Mouse (Mus musculus) testis, postnatal 14 days (tissue): ENCODE results near the gene Cfc1.
"Not testable (repeated sequence)": the region's sequence is repeated elsewhere in the genome, so short reads cannot be mapped to it uniquely, and the experiment has no call there.

ENCODE experiments used
- DNase-seq: peaks from one replicate; pipeline ENCODE4 v3.0.0; 2021; ENCODE audit warnings: low spot score

Gene Cfc1

DNA sequence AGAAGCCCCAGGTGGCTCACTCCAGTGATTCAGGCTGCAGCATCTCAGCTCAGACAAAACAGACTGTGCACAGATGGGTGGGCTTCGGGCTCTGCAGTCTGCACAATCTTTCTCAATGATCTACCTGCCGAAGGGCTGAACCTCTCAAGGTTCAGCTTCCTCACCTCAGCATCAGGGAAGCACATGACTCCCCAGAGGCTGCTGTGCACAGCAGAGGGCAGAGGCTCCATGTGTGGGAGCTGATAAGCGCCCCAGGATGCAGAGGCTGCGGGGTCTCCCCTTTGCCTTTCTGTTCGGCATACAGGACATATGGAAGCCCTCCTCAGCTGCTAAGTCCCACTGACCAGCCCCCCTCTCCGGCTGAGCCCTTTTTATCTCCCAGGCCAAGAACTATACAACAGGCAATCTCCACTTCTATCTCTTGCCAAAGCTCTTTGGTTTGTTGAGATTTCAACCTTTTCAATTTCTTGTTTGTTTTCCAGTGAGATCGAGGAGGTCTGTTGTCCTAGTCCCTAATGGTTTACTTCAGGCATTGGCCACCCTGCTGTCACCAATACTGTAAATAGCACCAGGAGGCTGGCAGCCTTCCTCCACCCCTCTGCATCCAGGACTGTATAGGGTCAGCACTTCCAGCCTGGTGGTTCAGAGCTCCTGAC lies at the start of gene Cfc1:
Gene Cfc1 (plus strand): TSS at position 606 of the 656 bp plus-strand sequence.
- not testable (repeated sequence) for DNase-seq

DNA sequence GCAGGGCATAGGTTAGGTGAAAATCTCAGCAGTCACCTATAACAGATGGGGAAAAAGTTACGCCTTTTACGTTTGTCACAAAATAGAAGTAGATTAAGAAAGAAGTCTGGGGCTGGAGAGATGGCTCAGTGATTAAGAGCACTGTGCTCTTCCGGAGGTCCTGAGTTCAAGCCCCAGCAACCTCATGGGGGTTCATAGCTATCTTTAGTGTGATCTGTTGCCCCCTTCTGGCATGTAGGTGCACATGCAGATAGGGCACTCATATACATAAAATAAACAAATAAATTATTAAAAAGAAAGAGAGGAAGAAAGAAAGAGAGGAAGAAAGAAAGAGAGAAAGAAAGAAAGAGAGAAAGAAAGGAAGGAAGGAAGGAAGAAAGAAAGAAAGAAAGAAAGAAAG lies 48.1 kb upstream of the Cfc1 start:
- DNase-seq, result no peak

DNA sequence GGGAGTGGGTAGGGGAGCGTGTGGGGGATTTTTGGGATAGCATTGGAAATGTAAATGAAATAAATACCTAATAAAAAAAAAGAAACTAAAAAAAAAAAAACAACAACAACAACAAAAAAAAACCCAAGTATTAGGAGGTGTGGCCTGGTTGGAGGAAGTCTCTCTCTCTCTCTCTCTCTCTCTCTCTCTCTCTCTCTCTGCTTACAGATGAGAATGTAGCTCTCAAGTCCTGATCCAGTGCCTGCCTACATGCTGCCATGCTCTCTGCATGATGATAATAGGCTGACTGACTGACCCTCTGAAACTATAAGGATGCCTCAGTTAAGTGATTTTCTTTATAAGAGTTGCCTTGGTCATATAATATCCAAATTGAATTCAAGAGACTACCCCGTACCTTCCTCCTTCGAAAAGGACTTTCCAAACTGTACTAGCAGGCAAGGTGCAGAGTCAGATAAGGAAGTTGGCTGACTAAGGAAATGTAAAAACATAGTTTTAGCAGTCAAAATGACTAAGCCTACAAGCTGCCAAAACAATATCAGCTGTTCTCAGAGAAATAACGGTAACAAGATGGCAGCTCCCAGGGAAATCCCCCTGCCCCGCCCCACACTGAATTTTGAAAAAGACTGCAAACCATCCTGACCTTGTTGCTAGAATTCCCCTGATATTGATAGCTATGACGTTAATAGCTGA lies 45.5 kb upstream of the Cfc1 start:
- DNase-seq, result no peak

DNA sequence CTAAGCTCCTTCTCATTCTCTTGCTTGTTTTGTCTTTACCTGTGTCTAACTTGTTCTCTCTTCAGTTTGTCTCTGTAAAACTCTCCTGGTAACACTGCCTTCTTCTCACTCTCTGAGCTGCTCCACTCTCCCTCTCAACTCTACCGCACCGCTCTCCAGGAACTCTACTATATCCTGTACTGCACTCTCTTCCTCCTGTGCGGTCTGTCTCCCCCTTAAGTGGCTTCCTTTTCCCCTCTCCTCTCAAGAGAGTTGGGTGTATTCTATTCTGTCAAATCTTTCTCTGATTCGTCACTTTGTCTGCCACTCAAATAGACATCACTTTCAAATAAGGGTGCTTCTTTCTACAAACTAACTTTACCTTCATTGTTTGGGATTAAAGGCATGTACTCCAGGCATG lies 44.0 kb upstream of the Cfc1 start:
- DNase-seq, result no peak

DNA sequence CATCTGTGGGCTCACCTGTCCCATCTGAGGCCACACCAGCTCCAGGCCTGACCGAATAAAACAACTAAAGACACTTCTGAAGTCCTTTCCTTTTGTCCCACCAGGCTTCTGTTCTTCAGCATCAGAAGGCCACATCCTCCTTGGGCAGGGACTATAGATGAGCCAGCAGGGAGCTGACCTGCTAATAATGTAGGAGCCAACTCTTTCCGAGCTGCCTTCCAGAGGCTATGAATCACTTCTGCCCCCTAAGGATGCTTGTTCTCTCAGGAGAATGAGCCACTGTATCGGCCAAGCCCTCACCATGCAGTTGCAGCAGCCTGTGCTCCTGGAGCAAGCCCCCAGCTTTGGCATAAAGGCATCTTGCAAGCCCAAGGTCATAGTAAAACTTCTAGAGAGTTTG lies 32.5 kb upstream of the Cfc1 start:
- DNase-seq, result no peak

DNA sequence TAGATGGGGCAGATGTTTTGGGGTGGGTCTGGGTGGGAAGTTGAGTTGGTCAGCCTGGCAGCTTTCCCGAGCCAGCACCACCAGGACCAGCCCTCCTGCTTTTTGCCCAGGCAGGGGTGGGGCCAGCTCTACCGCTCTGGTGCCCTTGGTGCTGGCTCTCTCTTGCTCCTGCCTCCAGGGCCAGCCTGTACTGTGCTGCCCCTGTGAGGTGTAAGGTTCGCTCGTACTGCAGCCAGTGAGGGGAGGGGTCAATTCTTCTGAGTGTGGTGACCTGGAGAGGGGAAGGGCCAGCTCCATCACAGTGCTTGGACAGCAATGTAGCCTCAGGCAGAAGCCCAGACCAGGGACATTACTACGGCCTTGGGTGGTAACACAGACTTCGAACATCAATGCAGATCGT lies 30.1 kb upstream of the Cfc1 start:
- no peak for DNase-seq

DNA sequence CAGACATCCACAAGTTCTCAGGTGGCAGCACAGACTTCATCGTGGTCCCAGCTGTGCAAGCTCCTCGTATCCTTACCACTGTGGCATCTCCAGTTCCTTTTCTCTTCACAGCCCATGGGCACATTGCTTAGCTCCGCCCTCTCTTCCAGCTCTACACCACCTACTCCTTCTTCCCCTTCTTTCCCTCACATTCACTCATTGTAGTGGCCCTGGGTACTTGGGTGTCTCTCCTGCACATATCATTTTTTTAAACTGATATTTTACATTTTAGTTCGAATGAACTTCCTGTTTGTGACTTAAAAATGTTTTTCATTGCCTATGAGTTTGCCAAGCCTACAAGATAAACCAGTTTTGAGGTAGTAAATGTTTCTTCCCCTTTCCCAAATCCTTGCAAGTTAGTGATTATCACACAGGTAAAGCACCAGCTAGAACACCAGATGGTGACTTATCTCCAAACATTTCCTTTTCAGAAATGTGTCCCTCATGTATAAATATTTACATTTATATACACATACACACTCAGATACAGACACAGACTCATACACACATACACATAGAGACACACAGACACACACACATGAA lies 29.4 kb upstream of the Cfc1 start:
- DNase-seq, result no peak

DNA sequence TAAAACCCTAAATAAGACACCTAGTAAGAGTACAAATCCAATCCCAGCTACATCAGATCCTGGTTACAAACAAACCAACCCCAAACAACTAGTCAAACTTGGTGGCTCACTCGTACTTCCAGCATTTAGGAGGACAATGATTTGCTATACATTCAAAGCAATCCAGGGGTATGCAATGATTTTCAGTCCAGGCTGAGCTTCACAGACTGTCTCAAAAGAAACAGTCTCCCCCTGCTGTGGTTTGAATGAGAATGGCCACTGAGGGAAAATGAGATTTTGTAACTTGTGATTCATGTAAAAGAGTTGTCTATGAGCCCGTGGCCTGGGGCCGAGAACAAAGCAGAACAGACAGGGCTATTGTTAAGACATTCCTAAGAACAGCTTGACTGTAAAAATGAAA lies 27.5 kb upstream of the Cfc1 start:
- no peak for DNase-seq

DNA sequence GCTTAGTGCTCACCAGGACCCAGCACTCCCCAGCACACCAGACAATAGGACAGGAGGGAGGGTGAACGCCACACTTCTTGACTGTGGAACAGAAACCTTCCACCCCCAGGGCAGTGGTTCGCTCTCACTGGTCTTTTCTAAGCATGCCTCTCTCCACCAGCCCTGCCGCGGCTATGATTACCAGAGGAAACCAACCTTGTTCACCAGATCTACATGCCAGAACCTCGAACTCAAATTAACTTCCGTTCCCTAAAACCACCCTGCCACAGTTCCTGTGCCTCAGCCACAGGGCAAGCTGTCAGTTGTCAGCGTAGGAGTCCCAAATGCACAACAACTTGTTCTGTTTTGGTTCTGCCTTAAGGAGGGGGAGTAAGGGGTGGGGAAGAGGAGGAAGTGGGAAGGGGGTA lies 24.9 kb upstream of the Cfc1 start:
- no peak for DNase-seq

DNA sequence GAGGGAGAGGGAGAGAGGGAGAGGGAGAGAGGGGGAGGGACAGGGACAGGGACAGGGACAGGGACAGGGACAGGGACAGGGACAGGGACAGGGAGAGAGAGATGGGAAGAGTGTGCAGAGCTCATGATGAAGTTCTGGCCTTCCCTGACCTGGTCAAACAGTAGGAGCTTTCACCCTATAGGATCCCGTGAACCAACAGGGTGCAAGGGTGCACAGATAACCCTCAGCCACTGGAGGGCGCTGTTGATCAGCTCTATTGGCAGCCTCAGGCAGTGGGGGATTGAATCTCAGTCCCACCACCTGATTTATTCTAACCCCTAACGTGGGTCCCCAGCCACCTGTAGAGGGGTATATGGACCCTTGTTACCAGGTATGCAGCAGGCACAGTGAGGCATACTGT lies 24.4 kb upstream of the Cfc1 start:
- DNase-seq, result peak; percentile 63

DNA sequence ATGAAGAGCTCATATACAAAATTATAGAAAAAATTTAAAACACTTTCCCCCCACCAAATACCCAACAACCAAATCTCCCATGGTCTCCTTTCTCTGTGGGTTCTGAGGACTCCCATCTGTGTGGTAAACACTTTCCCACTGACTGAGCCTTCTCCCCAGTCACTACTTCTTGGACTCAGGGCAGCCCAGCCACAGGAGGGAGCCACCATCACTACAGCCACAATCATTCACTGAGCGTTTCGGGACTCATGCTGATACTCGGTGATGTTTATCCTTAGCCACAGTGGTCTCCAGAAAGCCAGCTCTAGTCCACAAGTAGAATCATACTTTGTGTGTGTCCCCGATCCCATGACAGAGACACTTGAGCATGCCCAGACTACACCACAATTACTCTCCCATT lies 22.4 kb upstream of the Cfc1 start:
- no peak for DNase-seq

DNA sequence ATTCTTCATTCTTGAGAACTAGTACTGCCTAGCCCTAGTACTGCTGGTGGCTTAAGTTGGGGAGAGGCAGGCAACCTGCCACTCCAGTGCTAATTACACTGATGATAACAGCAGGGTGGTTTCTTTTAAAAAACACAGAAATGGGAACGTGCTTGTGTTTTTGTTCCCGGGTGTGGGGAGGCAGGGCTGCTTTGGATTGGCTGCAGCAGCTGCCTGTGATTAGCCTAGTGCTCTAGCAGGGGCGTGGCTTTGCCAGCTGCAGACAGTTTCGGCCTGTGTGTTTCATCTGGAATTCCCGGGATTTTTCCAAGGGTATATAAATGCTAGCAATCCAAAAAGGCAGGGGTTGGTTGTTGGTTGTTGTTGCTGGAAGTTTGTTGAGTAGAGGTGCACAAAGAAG lies 18.9 kb upstream of the Cfc1 start:
- DNase-seq, result no peak

DNA sequence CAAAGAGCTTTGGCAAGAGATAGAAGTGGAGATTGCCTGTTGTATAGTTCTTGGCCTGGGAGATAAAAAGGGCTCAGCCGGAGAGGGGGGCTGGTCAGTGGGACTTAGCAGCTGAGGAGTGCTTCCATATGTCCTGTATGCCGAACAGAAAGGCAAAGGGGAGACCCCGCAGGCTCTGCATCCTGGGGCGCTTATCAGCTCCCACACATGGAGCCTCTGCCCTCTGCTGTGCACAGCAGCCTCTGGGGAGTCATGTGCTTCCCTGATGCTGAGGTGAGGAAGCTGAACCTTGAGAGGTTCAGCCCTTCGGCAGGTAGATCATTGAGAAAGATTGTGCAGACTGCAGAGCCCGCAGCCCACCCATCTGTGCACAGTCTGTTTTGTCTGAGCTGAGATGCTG lies 18.2 kb upstream of the Cfc1 start:
- not testable (repeated sequence) for DNase-seq

DNA sequence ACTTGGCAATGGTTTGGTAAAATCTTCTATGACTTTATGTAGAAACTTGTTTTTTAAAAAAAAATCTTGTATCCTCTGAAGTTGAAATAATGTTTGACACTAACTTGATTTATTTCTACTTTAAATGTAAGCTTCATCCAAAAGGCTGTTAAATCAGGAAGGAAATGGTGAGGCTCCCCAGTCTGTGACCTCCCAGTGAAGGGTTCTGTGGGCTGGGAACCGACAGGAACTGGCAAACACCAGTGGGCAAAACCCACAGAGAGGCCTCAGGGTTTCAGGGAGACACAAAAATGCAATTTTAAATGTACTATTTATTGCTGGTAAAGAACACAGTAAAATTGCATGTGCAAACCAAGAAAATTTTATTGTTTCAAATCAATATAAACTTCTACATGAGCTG lies 17.7 kb upstream of the Cfc1 start:
- not testable (repeated sequence) for DNase-seq

DNA sequence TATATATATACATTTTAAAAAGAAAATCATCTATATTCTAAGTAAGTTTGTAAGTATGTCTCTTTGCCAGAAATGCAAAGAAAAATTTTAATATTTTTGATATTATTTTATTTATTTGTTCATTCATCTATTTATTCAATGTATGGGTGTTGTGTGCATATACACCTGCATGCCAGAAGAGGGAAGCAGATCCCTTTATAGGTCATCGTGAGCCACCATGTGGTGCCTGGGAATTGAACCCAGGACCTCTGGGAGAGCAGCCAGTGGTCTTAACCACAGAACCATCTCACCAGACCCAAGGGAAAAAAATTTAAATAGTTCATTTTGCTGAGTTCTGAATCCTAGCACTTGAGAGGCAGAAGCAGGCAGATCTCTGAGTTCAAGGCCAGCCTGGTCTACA lies 17.2 kb upstream of the Cfc1 start:
- DNase-seq, result no peak

DNA sequence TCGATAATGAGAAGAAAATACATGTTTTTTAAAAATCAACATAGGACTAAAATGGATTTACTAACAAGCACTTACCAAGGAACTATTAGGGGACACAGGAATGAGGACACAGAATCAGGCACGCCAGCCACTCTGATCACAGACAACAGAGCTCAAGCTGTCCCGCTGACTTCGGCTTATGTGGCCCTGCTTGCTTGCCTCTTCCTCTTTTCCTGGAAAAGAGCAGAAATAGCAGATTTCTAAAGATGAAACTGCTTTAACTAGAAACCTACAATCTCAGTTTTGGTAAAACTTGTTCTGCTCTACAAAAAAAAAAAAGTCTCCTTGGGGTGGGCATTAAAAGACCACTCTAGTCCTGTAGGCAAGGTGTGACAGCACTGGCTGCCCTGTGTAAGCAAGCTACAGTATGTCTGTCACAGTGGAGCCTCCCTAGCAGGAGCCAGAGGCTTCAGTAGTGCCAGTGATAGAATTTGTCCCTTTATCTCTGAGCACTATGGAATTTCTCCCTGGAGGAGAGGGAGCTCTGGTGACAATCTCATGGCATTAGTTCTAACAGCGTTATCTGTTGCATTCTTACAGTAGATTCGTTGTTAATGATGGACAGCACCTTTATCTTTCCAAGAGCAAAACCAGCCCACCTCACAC lies 13.1 kb upstream of the Cfc1 start:
- DNase-seq, result no peak

DNA sequence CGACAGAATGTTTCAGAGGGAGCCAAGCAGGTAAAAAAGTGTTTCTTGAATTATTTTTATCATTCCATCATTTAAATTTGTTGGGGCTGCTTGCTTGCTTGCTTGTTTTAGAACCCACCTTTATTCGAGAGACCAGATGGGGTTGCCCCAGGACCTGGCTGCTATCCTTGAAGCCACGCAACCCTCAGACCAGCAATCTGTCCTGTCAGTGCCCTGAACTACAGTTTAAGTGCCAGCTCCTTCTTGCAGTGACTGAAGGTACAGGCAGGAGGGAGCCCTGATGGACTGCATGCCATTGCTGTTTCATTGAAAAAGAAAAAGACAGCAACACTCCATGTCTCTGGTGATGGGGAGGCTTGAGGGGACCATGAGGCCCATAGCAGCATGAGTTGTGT lies 12.6 kb upstream of the Cfc1 start:
- no peak for DNase-seq

DNA sequence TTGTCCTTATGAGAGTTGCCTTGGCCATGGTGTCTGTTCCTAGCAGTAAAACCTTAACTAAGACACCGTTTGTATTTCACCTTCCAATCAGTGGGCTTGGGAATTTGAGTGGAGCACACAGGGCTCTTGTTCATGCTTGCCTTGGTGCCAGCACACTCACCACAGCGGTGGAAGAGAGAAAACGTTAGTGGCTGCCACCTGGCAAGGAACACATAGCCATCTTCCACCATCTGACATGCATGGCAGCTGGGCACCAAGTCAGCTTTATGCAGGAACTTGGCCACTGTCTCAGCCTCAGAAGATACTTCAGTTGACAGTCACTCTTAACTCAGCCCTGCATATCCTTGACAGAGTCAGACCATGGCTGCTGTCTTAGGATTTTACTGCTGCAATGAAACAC lies 11.8 kb upstream of the Cfc1 start:
- DNase-seq, result no peak

DNA sequence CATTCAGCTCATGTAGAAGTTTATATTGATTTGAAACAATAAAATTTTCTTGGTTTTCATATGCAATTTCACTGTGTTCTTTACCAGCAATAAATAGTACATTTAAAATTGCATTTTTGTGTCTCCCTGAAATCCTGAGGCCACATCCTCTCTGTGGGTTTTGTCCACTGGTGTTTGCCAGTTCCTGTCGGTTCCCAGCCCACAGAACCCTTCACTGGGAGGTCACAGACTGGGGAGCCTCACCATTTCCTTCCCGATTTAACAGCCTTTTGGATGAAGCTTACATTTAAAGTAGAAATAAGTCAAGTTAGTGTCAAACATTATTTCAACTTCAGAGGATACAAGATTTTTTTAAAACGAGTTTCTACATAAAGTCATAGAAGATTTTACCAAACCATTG lies 874 bp upstream of the Cfc1 start:
- not testable (repeated sequence) for DNase-seq

DNA sequence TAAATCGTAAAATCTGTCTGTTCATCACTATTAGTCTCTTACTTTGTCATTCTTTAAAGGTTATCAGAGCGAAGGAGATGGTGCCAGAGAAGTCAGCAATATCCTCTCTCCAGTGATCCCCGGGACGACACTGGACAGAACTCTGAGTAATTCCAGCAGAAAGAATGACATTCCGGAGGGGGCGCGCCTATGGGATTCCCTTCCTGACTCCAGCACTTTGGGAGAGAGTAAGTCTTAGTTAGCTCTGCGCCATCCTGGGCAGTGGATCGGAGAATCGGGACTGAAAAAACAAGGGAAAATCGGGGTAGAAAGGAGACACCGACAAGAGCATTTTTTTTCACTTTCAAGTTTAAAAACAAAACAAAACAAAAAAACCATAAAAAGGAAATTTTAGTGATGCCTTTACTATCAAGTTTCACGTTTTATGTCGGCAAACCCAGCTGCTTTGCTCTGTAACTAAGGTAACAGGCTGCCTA lies 881 bp downstream of the Cfc1 start:
- no peak for DNase-seq

DNA sequence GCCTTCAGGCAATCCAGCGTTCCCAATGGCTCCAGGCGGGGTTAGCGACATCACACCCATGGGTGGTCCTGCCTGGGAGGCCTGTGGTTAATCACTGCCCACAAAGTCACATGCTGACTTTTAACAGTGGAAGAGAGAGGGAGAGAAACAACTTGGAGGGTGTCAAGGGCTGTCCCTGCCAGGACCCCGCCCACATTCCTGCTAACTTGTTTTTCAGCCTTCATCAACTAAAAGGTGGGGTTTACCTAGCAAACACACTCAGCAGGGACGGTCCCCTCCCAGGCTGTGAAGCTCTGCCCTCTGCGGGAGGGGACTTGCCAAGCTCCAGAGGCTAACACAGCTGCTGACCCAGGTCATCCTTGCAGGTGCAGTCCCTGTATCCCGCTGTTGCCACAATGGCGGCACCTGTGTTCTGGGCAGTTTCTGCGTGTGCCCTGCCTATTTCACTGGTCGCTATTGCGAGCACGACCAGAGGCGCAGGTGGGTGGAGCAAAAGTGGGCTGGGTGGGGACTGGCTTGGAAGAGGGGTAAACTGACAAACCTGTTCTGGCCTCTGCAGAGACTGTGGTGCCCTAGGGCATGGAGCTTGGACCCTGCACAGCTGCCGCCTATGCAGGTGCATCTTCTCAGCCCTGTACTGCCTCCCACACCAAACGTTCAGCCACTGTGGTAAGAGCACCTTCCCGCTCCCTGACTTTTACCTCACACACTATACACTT lies 1.5 kb downstream of the Cfc1 start:
- DNase-seq, result no peak

DNA sequence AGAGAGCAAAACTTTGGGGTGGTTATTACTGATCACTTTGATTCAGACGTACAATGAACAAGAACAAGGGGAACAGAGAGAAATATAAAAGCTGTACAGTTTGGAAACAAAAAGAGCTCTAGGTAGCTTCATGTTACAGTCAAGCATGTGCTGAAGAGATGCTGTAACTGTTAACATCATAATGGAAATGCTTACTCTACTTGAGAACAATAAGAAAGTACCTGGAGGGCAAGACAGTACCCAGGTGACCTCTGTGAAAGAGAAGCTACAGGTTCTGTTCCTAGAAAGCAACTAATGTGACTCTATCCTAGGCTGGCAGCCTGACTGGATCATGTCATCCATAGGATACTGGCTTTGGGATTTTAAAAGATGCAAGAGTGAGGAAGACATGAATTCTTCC lies 11.6 kb downstream of the Cfc1 start:
- DNase-seq, result no peak
